Mouse (Mus musculus) small intestine, adult 2 months (tissue): ENCODE measurements around the gene Ctcf. TPM values are rescaled to one million over a fixed set of nuclear protein-coding genes. Genes with fewer than 3 reads are reported as not detected.
A peak's percentile ranks its signal among the peaks of the same experiment; 100 is the strongest.

Experiments used
- H3K27ac ChIP-seq: fragments of 200-500 bp; 2 replicates; pipeline ENCODE4 v1.5.1; 2012; ENCODE audit warnings: low read depth, low read length, control low read depth, inconsistent platforms; ENCODE audit not compliant: insufficient read depth
- H3K27me3 ChIP-seq: fragments of 200-500 bp; 2 replicates; pipeline ENCODE4 v1.6.1; 2012; ENCODE audit warnings: mild to moderate bottlenecking, moderate library complexity, low read length, inconsistent platforms; ENCODE audit not compliant: control insufficient read depth, insufficient read depth
- H3K36me3 ChIP-seq: fragments of 200-500 bp; 2 replicates; pipeline ENCODE4 v1.6.1; 2012; ENCODE audit warnings: mild to moderate bottlenecking, low read length, control low read depth, inconsistent platforms; ENCODE audit not compliant: control insufficient read depth, insufficient read depth
- H3K4me1 ChIP-seq: fragments of 200-500 bp; 2 replicates; pipeline ENCODE4 v1.6.1; 2012; ENCODE audit warnings: low read length, inconsistent platforms, mixed read lengths; ENCODE audit not compliant: control insufficient read depth, insufficient read depth, insufficient read length
- H3K4me3 ChIP-seq: fragments of 200-500 bp; 2 replicates; pipeline ENCODE4 v1.5.1; 2012; ENCODE audit warnings: low read depth, mild to moderate bottlenecking, control low read depth, inconsistent platforms, low read length, moderate library complexity
- CTCF ChIP-seq: fragments of 200-500 bp; IDR thresholded peaks from 2 replicates; pipeline ENCODE4 v1.5.1; 2012; ENCODE audit warnings: low read depth, mild to moderate bottlenecking, control low read depth, inconsistent platforms, low read length, moderate library complexity, mixed read lengths; ENCODE audit not compliant: insufficient replicate concordance, insufficient read length; ENCODE audit errors: extremely low read depth
- POLR2A ChIP-seq: fragments of 200-500 bp; IDR thresholded peaks from 2 replicates; pipeline ENCODE4 v1.6.1; 2012; ENCODE audit warnings: low read depth, mild to moderate bottlenecking, control low read depth, inconsistent platforms, low read length, moderate library complexity
- WGBS: fragments of 180-500 bp; shearing (Covaris S2); methylation state at CpG from one replicate; pipeline ENCODE4 v1.1.7; 2018; 5-methylcytosine and 5-hydroxymethylcytosine counted together
- polyA plus RNA-seq: library from polyadenylated mRNA; depleted of rRNA; stranded (reverse); fragments of >200 nt; gene quantifications from 2 replicates; pipeline ENCODE4 v1.2.3, GENCODE M21; 2012

Ctcf gene
- polyA plus RNA-seq, 1 experiment, result 8.4 TPM

- WGBS, result 85% methylated on average over 13 of the region's 14 CpGs
- Histone ChIP-seq H3K4me3 (no peak overlapping the region), H3K27me3 (no peaks in the 10 kb centered on the region), H3K27ac (no peak overlapping the region), H3K4me1 (peaks cover 8% of the 10 kb centered on the region), H3K36me3 (no peaks in the 10 kb centered on the region)
- TF ChIP-seq POLR2A (no peak), CTCF (no peak)
These were observed 72.9 kb downstream of the Ctcf start for GRCm38 (mm10) chr8:105709317-105709716.

DNA sequence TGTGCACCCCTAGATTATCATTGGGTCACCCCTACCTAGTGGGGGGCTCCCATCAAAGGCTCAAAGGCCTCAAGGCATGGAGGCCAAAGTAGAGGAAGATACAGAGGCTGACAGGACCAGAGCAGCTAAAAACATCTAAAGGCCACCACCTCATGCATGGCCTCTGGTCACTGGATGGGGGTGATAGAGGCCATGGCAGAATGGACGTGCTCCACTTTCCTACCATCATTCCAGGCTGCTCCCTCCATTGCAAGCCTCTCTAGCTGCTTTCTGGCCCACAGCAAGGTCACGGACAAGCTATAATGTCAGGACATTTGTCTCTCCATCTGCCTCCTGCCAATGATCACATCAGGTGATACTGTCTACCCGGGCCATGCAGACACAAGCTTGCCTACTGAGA lies 75.9 kb downstream of the Ctcf start:
- H3K4me3 ChIP-seq, result no peak overlapping the region
- TF ChIP-seq CTCF (no peak), POLR2A (no peak)
- no peak overlapping the region for H3K27ac ChIP-seq
- 83% methylated on average over 3 of the region's 3 CpGs for WGBS
- peaks cover 8% of the 10 kb centered on the region for H3K4me1 ChIP-seq
- H3K27me3 ChIP-seq, result no peaks in the 10 kb centered on the region
- 0 out of 2 replicates have a peak, but pooled peaks cover 3% of the 10 kb centered on the region for H3K36me3 ChIP-seq

- TF ChIP-seq POLR2A, result no peak
- peak; percentile 79; the same call in 1 of the 2 replicates for TF ChIP-seq CTCF
- no peak overlapping the region for H3K4me3 ChIP-seq
- no peak overlapping the region for H3K27ac ChIP-seq
- 0 out of 2 replicates have a peak, but pooled peaks cover 4% of the 10 kb centered on the region for H3K36me3 ChIP-seq
- H3K27me3 ChIP-seq, result no peaks in the 10 kb centered on the region
- WGBS, result 4% methylated on average over 3 of the region's 3 CpGs
- H3K4me1 ChIP-seq, result no peaks in the 10 kb centered on the region; the same call in none of the 2 replicates
These were observed 77.8 kb downstream of the Ctcf start for GRCm38 (mm10) chr8:105714139-105714538.

DNA sequence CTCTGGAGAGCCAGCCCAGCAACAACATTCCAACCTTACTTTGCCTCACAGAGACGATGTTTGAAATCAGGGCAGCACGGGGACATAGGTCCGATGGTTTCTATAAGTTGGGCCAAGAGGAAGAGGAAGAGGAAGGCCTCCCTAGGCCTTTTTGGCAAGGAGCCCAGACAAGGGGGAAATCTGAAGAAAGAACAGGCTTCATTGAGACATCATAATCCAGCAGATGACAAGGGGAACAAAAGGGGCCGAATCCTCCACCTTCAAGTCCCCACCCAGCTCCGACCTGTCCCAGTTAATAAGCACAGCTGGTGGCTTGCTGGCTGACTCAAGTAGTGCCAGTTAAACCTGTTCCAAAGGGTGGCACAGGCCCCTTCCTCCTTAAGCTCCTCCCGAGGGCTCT lies 78.7 kb downstream of the Ctcf start:
- H3K27ac ChIP-seq, result no peak overlapping the region
- no peaks in the 10 kb centered on the region for H3K27me3 ChIP-seq
- H3K36me3 ChIP-seq, result 0 out of 2 replicates have a peak, but pooled peaks cover 4% of the 10 kb centered on the region
- no peaks in the 10 kb centered on the region; the same call in none of the 2 replicates for H3K4me1 ChIP-seq
- 22% methylated on average over 6 of the region's 6 CpGs for WGBS
- TF ChIP-seq CTCF (no peak), POLR2A (no peak)
- no peak overlapping the region for H3K4me3 ChIP-seq

DNA sequence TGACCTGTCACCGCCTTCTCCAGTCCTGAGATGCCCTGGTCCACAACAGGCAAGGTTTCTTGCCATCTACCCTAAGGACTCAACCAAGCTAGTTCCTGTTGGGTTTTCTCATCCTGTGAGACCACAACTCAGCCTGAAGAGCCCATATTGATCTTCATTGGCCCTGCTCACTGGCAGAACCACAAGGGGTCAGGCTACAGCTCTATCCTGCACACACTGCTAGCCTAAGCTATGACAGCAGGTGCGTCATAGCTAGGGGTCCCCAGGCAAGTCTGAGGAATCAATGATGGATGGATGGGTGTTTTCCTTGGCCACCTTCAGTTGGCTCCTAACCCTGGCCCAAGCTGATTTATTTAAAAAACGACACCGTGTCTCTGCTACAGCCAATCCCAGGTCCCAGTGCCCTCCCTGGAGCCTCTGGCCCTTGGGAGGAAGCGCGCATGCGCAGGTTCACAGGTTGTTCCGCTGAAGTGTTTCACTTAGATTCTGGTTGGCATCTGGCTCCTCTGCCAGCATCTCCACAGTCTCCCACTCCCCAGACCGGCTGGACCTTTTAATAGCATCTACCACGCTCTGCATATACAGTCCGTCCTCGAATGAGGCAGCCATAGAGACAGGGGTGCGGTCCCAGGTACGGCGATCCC lies 80.1 kb downstream of the Ctcf start:
- Histone ChIP-seq H3K36me3 (0 out of 2 replicates have a peak, but pooled peaks cover 7% of the 10 kb centered on the region), H3K4me3 (no peak overlapping the region), H3K4me1 (no peaks in the 10 kb centered on the region; the same call in none of the 2 replicates), H3K27ac (no peak overlapping the region), H3K27me3 (no peaks in the 10 kb centered on the region)
- WGBS, result 95% methylated on average over 15 of the region's 15 CpGs
- TF ChIP-seq POLR2A (no peak), CTCF (no peak)

- 83% methylated on average over 4 of the region's 4 CpGs for WGBS
- Histone ChIP-seq H3K4me1 (no peaks in the 10 kb centered on the region; the same call in none of the 2 replicates), H3K27me3 (no peaks in the 10 kb centered on the region), H3K36me3 (peaks cover 8% of the 10 kb centered on the region; the same call in 1 of the 2 replicates), H3K4me3 (no peak overlapping the region), H3K27ac (no peak overlapping the region)
- TF ChIP-seq POLR2A (no peak), CTCF (no peak)
These were observed 83.3 kb downstream of the Ctcf start for GRCm38 (mm10) chr8:105719637-105720036.

DNA sequence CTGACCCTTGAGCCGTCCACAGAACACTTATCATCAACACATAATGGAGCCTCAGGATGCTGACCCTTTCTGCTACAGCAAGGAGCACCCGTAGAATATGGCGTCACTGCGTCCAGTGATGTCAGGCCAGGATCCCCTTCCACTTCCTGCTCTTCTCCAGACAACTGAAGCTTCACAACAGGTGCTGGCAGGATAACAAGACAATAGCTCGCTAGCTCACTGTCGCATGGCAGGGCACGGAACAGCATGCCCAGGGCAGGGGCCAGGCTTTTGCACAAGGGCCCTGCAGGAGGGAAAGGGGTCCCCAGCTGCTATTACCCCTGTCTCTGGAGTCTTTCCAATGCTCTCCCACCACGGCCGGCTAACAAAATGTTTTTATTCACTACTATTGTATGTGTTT lies 86.5 kb downstream of the Ctcf start:
- Histone ChIP-seq H3K4me1 (no peaks in the 10 kb centered on the region; the same call in none of the 2 replicates), H3K4me3 (no peak overlapping the region), H3K27ac (no peak overlapping the region), H3K36me3 (peaks cover 18% of the 10 kb centered on the region), H3K27me3 (no peaks in the 10 kb centered on the region)
- TF ChIP-seq POLR2A, result no peak
- no peak for TF ChIP-seq CTCF
- 94% methylated on average over 9 of the region's 9 CpGs for WGBS

- H3K4me1 ChIP-seq, result no peaks in the 10 kb centered on the region
- no peak for TF ChIP-seq CTCF
- no peak for TF ChIP-seq POLR2A
- no peaks in the 10 kb centered on the region for H3K27me3 ChIP-seq
- peaks cover 18% of the 10 kb centered on the region for H3K36me3 ChIP-seq
- no peak overlapping the region for H3K4me3 ChIP-seq
- 84% methylated on average over 5 of the region's 5 CpGs for WGBS
- H3K27ac ChIP-seq, result no peak overlapping the region
These were observed 89.4 kb downstream of the Ctcf start for GRCm38 (mm10) chr8:105725726-105726125.
